Mouse (Mus musculus): Measurements from ENCODE around the gene Ctnnbip1.

DNA sequence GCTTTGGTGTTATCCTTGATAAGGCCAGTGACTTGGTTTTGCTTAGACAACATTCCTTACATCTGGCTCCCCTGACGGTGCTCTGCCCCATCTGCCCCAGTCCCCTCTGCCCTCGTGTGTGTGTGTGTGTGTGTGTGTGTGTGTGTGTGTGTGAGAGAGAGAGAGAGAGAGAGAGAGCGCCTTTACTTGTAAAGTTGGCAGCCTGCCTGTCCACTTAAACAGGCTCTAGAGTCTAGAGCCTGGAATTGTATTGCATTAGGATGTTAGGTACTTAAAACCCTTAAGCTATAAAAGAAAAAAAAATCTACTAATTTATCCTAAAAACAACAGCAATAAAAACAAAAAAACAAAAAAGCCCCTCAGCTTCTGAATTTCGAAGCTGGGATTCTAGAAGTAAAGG, 83.4 kb downstream of the Ctnnbip1 start:
- TF ChIP-seq CTCF (IDR thresholded peaks at IDR 0.05; ENCODE audit: extremely low read depth, insufficient read length, insufficient replicate concordance, low read depth, low read length) (no peak), POLR2A (IDR thresholded peaks at IDR 0.05; ENCODE audit: low read depth, low read length) (no peak)

All from small intestine, adult 2 months (tissue).